Mouse (Mus musculus) cerebral cortex, adult 2 months (tissue): ENCODE data around the gene Prx.

Source experiments
- WGBS: fragments of 180-500 bp; shearing (Covaris S2); methylation state at CpG from one replicate; pipeline ENCODE4 v1.1.7; 2018; 5-methylcytosine and 5-hydroxymethylcytosine counted together

Gene Prx

DNA sequence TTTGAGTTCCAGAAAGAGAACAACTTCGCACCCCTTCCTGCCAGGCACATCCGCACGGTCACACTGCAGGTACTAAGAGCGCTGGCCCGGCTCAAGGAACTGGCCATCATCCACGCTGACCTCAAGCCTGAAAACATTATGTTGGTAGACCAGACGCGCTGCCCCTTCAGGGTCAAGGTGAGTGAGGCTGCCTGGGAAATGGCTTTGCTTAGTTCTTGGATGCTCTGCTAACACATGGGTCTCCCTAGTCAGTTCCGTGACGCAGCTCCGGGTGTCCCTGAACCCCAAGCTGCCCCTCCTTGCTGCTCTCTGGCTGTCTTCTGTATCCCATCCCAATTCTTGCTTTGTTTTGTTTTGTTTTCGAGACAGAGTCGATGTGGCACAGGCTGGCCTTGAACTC, 24.7 kb downstream of the Prx start:
- 95% methylated on average over 13 of the region's 13 CpGs for WGBS

- WGBS = 16% methylated on average over 10 of the region's 10 CpGs
Observed at GRCm38 (mm10) chr7:27526039-27526827, 27.1 kb downstream of the Prx start.

GRCm38 (mm10) chr7:27529070-27529469, 29.9 kb downstream of the Prx start:
- 65% methylated on average over 21 of the region's 21 CpGs for WGBS

GRCm38 (mm10) chr7:27530937-27531336, 31.8 kb downstream of the Prx start:
- WGBS = 81% methylated on average over 3 of the region's 3 CpGs

DNA sequence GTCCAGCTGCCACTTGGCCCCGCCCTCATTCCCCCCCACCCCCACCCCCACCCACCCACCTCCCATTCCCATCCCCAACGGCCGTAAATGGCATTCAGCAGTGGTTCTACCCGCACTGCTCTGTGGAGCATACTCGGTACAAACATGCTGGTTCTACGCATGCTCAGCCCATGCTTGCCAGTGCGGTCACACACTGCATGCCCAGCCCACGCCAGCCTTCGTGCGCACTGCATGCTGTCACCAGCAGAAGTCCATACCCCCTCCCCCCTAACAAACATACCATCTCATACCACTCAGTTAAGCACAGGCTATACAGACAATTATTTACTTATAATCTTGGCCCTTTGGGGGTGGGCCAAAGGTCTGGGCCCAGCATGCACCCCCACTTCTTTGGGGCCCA, 32.6 kb downstream of the Prx start:
- WGBS = 47% methylated on average over 10 of the region's 10 CpGs

- 53% methylated on average over 9 of the region's 9 CpGs for WGBS
Observed at GRCm38 (mm10) chr7:27532480-27533050, 33.4 kb downstream of the Prx start.

GRCm38 (mm10) chr7:27535386-27535785, 36.3 kb downstream of the Prx start:
- 89% methylated on average over 2 of the region's 2 CpGs for WGBS

- 84% methylated on average over 6 of the region's 6 CpGs for WGBS
Observed at GRCm38 (mm10) chr7:27536618-27537017, 37.5 kb downstream of the Prx start.

- 81% methylated on average over 8 of the region's 8 CpGs for WGBS
Observed at GRCm38 (mm10) chr7:27537998-27538397, 38.9 kb downstream of the Prx start.

- 60% methylated on average over 2 of the region's 2 CpGs for WGBS
Observed at GRCm38 (mm10) chr7:27538797-27539196, 39.7 kb downstream of the Prx start.

GRCm38 (mm10) chr7:27540521-27540920, 41.4 kb downstream of the Prx start:
- WGBS = 56% methylated on average over 2 of the region's 2 CpGs

- WGBS = 68% methylated on average over 6 of the region's 6 CpGs
Observed at GRCm38 (mm10) chr7:27540935-27541334, 41.8 kb downstream of the Prx start.

GRCm38 (mm10) chr7:27541431-27541830, 42.3 kb downstream of the Prx start:
- 42% methylated on average over 16 of the region's 16 CpGs for WGBS

- 36% methylated on average over 5 of the region's 5 CpGs for WGBS
Observed at GRCm38 (mm10) chr7:27541922-27542321, 42.8 kb downstream of the Prx start.

DNA sequence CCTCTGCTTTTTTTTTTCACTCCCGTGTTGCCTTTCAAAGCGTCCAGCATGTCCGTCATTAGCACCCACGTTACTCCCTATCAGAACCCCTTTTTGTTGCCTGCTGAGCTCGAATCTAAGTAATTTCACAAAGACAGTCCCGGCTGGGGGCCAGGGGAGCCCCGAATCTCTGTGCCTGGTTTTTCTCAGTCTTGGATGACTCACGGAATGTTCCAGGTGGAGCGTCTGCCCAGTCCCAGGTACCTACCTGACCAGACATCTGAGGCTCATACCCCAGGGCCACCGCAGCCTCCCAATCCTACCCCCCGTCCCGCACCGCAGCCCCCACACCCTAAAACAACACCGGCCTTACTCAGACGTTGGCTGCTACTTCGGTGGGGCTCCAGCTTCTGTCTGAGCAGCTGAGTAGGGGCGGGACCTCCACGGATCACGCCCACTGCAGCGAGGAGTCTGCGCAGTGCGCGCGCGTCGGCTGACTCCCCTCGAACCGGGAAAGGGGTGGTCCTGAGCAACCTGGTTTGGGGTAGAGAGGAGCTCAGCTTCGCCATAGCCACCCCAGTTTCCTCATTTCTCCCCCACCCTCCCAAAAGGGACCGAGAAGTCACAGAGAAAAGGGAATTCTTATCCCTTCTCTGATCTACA, 43.4 kb downstream of the Prx start:
- under 1% methylated on average over 30 of the region's 30 CpGs for WGBS

DNA sequence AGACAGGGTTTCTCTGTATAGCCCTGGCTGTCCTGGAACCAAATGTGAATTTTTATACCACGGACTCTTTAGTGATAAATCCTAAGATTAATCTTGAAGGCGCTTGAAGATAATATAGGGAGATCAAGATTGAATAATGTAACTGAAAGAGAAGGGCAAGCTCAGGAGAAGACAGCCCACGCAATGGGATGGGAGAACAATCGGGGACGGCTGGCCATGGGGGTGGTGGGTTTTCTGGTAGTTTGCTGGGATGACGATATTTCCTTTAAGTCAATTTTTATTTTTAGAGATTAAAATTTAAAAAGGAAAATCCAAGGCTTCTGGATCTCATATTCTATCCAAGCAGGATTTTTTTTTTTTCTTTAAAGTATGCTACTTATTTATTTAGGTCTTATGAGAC, 43.9 kb downstream of the Prx start:
- WGBS = 13% methylated on average over 6 of the region's 6 CpGs

DNA sequence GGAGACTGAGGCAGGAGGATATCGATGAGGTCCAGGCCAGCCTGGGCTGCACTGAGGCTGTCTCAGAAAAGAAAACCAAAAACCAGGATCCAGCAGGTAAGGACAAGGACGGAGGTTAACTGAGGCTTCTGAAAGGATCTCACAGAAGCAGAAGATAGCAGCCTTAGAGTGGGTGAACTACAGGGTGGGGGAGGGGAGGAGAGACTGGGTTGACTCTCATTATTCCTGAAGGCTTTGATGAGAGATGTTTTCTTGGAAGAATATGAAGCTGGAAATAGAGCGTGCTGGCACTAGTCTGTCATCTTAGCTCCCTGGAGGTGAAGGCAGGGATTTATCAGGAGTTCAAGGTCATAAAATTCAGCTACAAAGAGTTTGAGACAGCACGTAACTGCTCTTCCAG, 44.7 kb downstream of the Prx start:
- WGBS = 55% methylated on average over 4 of the region's 4 CpGs

- WGBS = 72% methylated on average over 12 of the region's 12 CpGs
Observed at GRCm38 (mm10) chr7:27544675-27545370, 45.7 kb downstream of the Prx start.

GRCm38 (mm10) chr7:27549597-27549996, 50.5 kb downstream of the Prx start:
- 83% methylated on average over 6 of the region's 6 CpGs for WGBS

GRCm38 (mm10) chr7:27552070-27552469, 52.9 kb downstream of the Prx start:
- 45% methylated on average over 5 of the region's 5 CpGs for WGBS

DNA sequence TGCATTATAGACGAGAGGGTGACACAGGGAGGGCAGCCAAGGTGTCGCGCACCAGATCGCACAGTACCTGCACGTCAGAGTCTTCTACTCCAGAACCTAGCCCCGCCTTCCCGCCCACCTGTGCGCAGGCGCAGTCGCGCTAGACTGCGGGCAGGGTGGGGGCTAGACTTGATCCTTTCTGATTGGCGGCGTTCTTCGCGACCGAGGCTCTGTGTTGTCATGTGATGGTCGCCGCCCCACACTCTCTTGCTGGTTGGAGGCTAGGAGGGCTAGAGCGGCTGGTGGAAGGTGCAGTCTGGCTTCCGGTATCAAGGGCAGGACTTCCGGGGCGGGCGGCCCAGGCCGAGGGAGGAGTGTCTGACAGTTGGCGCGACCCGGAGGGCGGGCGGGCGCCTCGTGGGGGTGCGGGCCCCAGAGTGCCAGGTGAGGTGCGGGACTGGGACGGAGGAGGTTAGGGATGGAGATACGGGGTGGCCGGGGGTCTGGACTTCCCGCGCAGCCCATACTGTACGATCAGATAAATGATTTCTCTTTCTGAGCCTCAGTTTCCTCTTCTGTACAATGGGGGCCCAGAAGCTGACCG, 53.9 kb downstream of the Prx start, which contains the start of the genes Pld3 and 2310022A10Rik:
Gene Pld3, minus strand, starts transcription at position 288 of the 583 bp plus-strand sequence.
Gene 2310022A10Rik, plus strand, starts transcription at position 303 of the 583 bp plus-strand sequence.
- under 1% methylated on average over 41 of the region's 41 CpGs for WGBS
